ENCODE assay signal across 8 mouse cellular contexts in the genomic region with DNA sequence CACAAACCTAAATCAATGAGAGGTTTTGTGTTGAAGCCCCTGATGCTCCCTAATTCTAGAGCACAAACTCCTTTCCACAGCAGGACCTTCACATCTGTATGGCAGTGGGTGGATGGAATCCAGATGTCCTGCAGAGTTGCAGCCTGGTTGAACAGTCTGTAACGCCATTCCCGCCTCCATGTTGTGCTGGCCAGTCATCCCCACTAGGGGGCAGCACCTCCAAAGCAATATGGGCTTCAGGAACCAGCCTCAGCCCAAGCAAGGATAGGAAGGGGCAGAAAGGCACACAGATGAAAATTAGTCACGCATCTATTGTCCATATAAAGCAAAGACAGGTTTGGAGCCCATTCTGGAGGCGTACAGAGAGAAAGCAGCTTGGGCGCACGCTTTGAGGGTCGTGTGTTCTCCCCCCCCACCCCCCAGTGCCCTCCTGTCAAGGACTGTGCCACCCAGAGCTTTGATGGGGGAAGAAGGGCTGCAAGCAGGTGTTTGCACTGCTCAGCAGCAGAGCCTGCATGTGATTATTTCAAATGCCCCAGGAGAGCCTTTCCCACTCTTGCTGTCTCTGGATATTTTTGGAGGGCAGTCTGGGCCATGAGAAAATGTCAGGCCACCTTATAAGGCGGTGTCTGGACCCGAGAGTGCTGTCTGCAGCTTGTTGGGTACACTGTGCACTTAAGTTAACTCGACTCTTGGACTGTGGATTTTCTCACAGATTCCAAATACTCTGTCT. TPM values are rescaled to one million over a fixed set of nuclear protein-coding genes. Genes with fewer than 3 reads are reported as not detected.
DNase-seq lines count a peak whose midpoint lies in the region; ATAC-seq and TF ChIP-seq lines count a peak whose summit lies in the region.

No protein-coding gene starts in this region.

- WGBS in cerebellum, adult 2 months = 23% methylated on average over 10 of the region's 10 CpGs
- WGBS in hindbrain, embryonic 10.5 days = 26% methylated on average over 10 of the region's 10 CpGs

- H3K27ac ChIP-seq in cerebellum, adult 2 months (ENCODE audit: insufficient read depth, low read length) = no peak overlapping the region
- peak overlapping the region; percentile 60 for H3K27ac ChIP-seq in hindbrain, embryonic 10.5 days

- DNase-seq in MN1 (ENCODE audit: low spot score) = peak; percentile 72
- peak; percentile 72 to 86 for DNase-seq in cerebellum, adult 2 months
- peak; percentile 92 for DNase-seq in hindbrain, embryonic 10.5 days (ENCODE audit: low spot score)
- peak; percentile 71 for DNase-seq in layer of hippocampus, adult 9-11 months
- peak; percentile 82 for DNase-seq in lung, postnatal 25 days (ENCODE audit: low spot score)
- DNase-seq in retina, postnatal 1 day = peak; percentile 89
- DNase-seq in urinary bladder, adult 18-20 months (ENCODE audit: low spot score in 2 of 2) = peak; percentile 68 to 74

- H3K36me3 ChIP-seq in hindbrain, embryonic 10.5 days = peaks cover 16% of the 10 kb centered on the region

- peak; percentile 83 for ATAC-seq in frontal cortex, adult (ENCODE audit: low TSS enrichment)

- H3K4me1 ChIP-seq in cerebellum, adult 2 months (ENCODE audit: control insufficient read depth, insufficient read depth, low read length) = no peaks in the 10 kb centered on the region
- peaks cover 17% of the 10 kb centered on the region for H3K4me1 ChIP-seq in hindbrain, embryonic 10.5 days (replicated peaks)

- H3K9me3 ChIP-seq in hindbrain, embryonic 10.5 days = no peaks in the 10 kb centered on the region

- TF ChIP-seq POLR2A in cerebellum, adult 2 months (IDR thresholded peaks at IDR 0.05; ENCODE audit: borderline replicate concordance, insufficient read depth, low read length) = no peak

- no peaks in the 10 kb centered on the region for H3K27me3 ChIP-seq in cerebellum, adult 2 months (ENCODE audit: control insufficient read depth, insufficient read depth, low read length)
- H3K27me3 ChIP-seq in hindbrain, embryonic 10.5 days (ENCODE audit: insufficient read depth, poor library complexity, severe bottlenecking) = no peaks in the 10 kb centered on the region

- no peak overlapping the region for H3K4me3 ChIP-seq in cerebellum, adult 2 months (replicated peaks; ENCODE audit: insufficient read depth, low read depth, low read length)
- H3K4me3 ChIP-seq in hindbrain, embryonic 10.5 days = no peak overlapping the region

- TF ChIP-seq CTCF in cerebellum, adult 2 months (IDR thresholded peaks at IDR 0.05; ENCODE audit: borderline replicate concordance, insufficient read depth, low read depth, low read length) = peak; percentile 98

RNA-seq across cellular contexts. Expression of a gene that starts 44.1 kb away (rescaled TPM):
- polyA plus RNA-seq in cerebellum, adult 2 months (2012; rRNA removed) = 36.0 and 37.7 TPM in 2 replicates
- polyA plus RNA-seq in hindbrain, embryonic 10.5 days (2016; fragmentation: Nextera tagmentation; extraction: Ambion mirVana) = 0.80 and 1.9 TPM in 2 replicates

Comparison
In these comparisons a context has a peak if more than half of its experiments do, and no peak if none do; other contexts are left out.
1. RNA of a gene that starts 44.1 kb away (polyA plus RNA-seq): 36.0 to 37.7 TPM in cerebellum, adult 2 months; 0.80 to 1.9 TPM in hindbrain, embryonic 10.5 days; every median in the first group is over 10 times any median in the second.
2. Peak in every context shown above with its lines, with median percentiles within 50 percentile points of each other: DNase-seq.